Mouse (Mus musculus) intestine, embryonic 14.5 days (tissue): Measurements from ENCODE around the gene Ddx54. TPM values are rescaled to one million over a fixed set of nuclear protein-coding genes. Genes with fewer than 3 reads are reported as not detected.

ENCODE experiments used
- ATAC-seq: fragments of 200-750 bp; cut with Nextera tagmentation; replicated peaks from 2 replicates; pipeline ENCODE4 v1.8.0; 2017; ENCODE audit warnings: low read depth, moderate number of reproducible peaks, moderate TSS enrichment, moderate library complexity; ENCODE audit not compliant: low FRiP score, low TSS enrichment
- DNase-seq: peaks from one replicate; pipeline ENCODE4 v3.0.0-alpha.2; 2018; ENCODE audit warnings: low spot score
- H3K27ac ChIP-seq: fragments of 300-500 bp; sonication (generic); 2 replicates; pipeline ENCODE4 v1.5.1; 2014; ENCODE audit warnings: low read depth, mild to moderate bottlenecking, control low read depth
- H3K27me3 ChIP-seq: fragments of 300-500 bp; sonication (generic); replicated peaks from 2 replicates; pipeline ENCODE4 v1.6.1; 2014; ENCODE audit warnings: low read length, control low read depth; ENCODE audit not compliant: control insufficient read depth, insufficient read depth
- H3K36me3 ChIP-seq: fragments of 300-500 bp; sonication (generic); 2 replicates; pipeline ENCODE4 v1.6.1; 2014; ENCODE audit warnings: low read length, control low read depth; ENCODE audit not compliant: control insufficient read depth, insufficient read depth
- H3K4me1 ChIP-seq: fragments of 300-500 bp; sonication (generic); replicated peaks from 2 replicates; pipeline ENCODE4 v1.6.1; 2014; ENCODE audit warnings: low read length, control low read depth, mixed read lengths; ENCODE audit not compliant: control insufficient read depth, insufficient read depth
- H3K4me2 ChIP-seq: fragments of 300-500 bp; sonication (generic); 2 replicates; pipeline ENCODE4 v1.6.1; 2014; ENCODE audit warnings: low read length
- H3K4me3 ChIP-seq: fragments of 300-500 bp; sonication (generic); 2 replicates; pipeline ENCODE4 v1.5.1; 2014; ENCODE audit warnings: low read depth, low read length, control low read depth, mixed read lengths
- H3K9ac ChIP-seq: fragments of 300-500 bp; sonication (generic); 2 replicates; pipeline ENCODE4 v1.6.1; 2014; ENCODE audit warnings: mild to moderate bottlenecking, low read length
- H3K9me3 ChIP-seq: fragments of 300-500 bp; sonication (generic); 2 replicates; pipeline ENCODE4 v1.6.1; 2016; ENCODE audit warnings: low read length, control low read depth; ENCODE audit not compliant: control insufficient read depth
- WGBS: fragments of 180-500 bp; shearing (Covaris S2); extraction: QIAGEN DNeasy Blood & Tissue Kit; methylation state at CpG from one replicate; pipeline ENCODE4 v1.1.7; 2014; 5-methylcytosine and 5-hydroxymethylcytosine counted together
- polyA plus RNA-seq: library from polyadenylated mRNA; unstranded; fragments of >200 nt; fragmentation: Nextera tagmentation; extraction: Ambion mirVana; gene quantifications from 2 replicates; pipeline ENCODE4 v1.2.1, GENCODE M21; 2014

The Ddx54 gene
- polyA plus RNA-seq, 1 experiment from 2014 or later = 41.0 TPM

DNA sequence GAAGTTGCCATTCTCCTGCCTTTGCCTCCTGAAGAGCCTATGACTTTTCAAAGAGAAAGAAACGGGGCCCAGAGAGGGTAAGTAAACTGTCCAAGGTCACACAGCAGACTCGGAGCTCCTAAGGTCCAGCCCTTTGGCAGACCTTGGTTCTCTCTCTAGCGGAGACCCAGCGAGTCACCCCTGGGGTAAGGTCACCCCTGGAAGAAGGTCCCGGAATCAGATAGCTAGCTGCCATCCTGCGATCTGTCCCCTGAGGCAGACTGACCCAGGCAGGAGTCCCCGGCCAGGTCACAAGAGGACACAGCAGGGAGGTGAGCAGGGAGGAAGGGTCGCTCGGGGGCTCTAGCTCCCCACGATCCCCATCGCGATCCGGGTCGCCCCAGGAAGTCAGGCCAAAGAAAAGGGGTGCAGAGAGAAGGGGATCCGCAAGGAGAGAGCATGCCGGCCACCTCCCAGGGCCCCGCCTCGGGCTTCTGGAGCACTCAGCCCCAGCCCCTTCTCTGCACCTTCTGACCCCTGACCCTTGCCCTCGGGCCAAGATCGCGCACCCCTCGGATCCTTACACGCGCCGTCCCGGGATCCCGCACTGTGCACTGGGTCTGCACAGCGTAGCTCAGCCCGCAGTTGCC is 24.5 kb upstream of the Ddx54 start:
- 1% methylated on average over 26 of the region's 29 CpGs for WGBS
- Histone ChIP-seq H3K27ac (peak overlapping the region; percentile 69; the same call in 1 of the 2 replicates), H3K9me3 (no peaks in the 10 kb centered on the region), H3K36me3 (peaks cover 20% of the 10 kb centered on the region), H3K27me3 (no peaks in the 10 kb centered on the region), H3K4me1 (peaks cover 18% of the 10 kb centered on the region), H3K9ac (peak overlapping the region; percentile 77), H3K4me2 (peak overlapping the region; percentile 97), H3K4me3 (peak overlapping the region; percentile 84)
- peak; percentile 7 for ATAC-seq
- DNase-seq = no peak

DNA sequence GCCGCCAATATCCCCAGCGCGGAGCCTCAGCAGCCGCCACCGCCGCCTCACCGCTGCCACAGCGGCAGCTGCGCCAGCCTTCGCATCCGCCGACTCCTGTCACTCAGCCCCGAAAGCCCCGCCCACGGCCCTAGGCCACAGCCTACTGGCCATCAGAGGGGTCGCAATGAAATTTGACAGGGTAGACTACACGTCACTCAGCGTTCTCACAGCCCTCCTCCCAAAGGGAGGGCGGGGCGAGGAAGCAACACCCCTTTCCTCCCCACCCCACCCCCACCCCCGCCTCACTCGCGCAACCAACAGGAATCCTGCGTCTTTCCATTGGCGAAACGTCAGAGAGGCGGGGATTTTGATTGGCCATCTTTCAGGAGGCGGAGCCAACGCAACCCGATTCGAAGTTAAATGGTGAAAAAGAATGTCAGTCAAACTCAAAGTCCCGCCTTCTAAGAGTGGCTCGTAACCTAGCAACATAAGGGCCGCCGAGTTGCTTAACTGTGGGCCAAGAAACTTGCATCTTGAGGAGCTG is 23.9 kb upstream of the Ddx54 start, which contains the start of the genes Tpcn1 and Iqcd:
Tpcn1 (minus strand) TSS at position 105 of the 526 bp plus-strand sequence.
Iqcd (plus strand) TSS at position 448 of the 526 bp plus-strand sequence.
- peak within 1 kb of the TSS; percentile 84 for H3K4me3 ChIP-seq
- no peaks in the 10 kb centered on the region for H3K9me3 ChIP-seq
- peak; percentile 98 for DNase-seq
- no peaks in the 10 kb centered on the region for H3K27me3 ChIP-seq
- H3K4me2 ChIP-seq = peak within 1 kb of the TSS; percentile 97
- peak within 1 kb of the TSS; percentile 77 for H3K9ac ChIP-seq
- under 1% methylated on average over 35 of the region's 35 CpGs for WGBS
- H3K4me1 ChIP-seq = peaks cover 18% of the 10 kb centered on the region
- peaks cover 14% of the 10 kb centered on the region for H3K36me3 ChIP-seq
- peak within 1 kb of the TSS; percentile 69; the same call in 1 of the 2 replicates for H3K27ac ChIP-seq
- ATAC-seq = peak; percentile 96

DNA sequence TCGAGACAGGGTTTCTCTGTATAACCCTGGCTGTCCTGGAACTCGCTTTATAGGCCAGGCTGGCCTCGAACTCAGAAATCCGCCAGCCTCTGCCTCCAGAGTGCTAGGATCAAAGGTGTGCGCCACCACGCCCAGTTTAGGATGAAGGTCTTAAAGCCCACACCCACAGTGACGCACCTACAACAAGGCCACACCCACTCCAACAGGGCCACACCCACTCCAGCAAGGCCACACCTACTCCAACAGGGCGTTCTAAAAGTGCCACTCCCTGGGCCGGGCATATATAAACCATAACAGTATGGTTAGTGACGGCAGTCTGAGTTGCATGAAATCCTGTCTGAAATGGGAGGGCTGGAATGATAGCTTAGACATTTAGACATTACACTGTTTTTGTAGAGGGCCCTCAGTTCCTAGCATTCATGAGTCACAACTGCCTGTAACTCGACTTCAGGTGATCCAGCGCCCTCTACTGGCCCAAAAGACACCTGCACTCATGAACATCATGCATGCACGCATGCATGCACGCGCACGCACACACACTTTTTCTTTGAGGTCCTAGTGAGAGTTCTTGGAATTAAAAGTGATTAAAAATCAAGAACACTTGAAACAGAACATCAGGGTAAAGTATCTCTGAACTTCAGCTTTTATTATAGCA is 22.1 kb upstream of the Ddx54 start:
- ATAC-seq (no peak), DNase-seq (no peak)
- H3K27me3 ChIP-seq = no peaks in the 10 kb centered on the region
- H3K4me3 ChIP-seq = no peak overlapping the region
- H3K4me2 ChIP-seq = no peak overlapping the region
- no peak overlapping the region for H3K9ac ChIP-seq
- 70% methylated on average over 16 of the region's 16 CpGs for WGBS
- H3K36me3 ChIP-seq = no peaks in the 10 kb centered on the region
- no peak overlapping the region for H3K27ac ChIP-seq
- H3K9me3 ChIP-seq = no peaks in the 10 kb centered on the region
- H3K4me1 ChIP-seq = peaks cover 18% of the 10 kb centered on the region

DNA sequence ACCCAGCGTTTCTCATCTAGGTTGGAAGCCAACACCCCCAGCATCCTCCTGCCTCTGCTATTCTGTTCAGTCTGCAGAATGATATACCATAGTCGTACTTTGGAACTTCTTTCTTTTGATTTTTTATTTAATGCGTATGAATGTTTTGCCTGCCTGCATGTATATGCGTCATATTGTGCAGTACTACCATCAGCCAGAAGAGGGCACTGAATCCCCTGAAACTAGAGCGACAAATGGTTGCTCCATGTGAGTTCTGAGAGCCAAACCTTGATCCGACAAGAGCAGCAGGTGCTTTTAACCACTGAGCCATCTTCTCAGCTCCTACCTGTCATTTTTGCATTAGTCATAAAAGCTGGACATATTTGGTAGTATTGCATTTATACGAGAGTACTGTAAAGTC is 20.4 kb upstream of the Ddx54 start:
- no peak for DNase-seq

GRCm38 (mm10) chr5:120594485-120594884 is 18.1 kb upstream of the Ddx54 start:
- Histone ChIP-seq H3K36me3 (no peaks in the 10 kb centered on the region), H3K27ac (no peak overlapping the region), H3K9ac (no peak overlapping the region), H3K4me1 (no peaks in the 10 kb centered on the region), H3K4me2 (no peak overlapping the region), H3K27me3 (no peaks in the 10 kb centered on the region), H3K4me3 (no peak overlapping the region), H3K9me3 (no peaks in the 10 kb centered on the region)
- DNase-seq (no peak), ATAC-seq (no peak)
- 85% methylated on average over 6 of the region's 6 CpGs for WGBS

More for the DNA sequence above, 20.4 kb upstream of the Ddx54 start:
- Histone ChIP-seq H3K9me3 (no peaks in the 10 kb centered on the region), H3K4me3 (no peak overlapping the region), H3K9ac (no peak overlapping the region), H3K27ac (no peak overlapping the region), H3K36me3 (no peaks in the 10 kb centered on the region), H3K4me2 (no peak overlapping the region), H3K27me3 (no peaks in the 10 kb centered on the region), H3K4me1 (peaks cover 6% of the 10 kb centered on the region; the same call in 1 of the 2 replicates)
- WGBS = 65% methylated on average over 7 of the region's 7 CpGs
- no peak for ATAC-seq

DNA sequence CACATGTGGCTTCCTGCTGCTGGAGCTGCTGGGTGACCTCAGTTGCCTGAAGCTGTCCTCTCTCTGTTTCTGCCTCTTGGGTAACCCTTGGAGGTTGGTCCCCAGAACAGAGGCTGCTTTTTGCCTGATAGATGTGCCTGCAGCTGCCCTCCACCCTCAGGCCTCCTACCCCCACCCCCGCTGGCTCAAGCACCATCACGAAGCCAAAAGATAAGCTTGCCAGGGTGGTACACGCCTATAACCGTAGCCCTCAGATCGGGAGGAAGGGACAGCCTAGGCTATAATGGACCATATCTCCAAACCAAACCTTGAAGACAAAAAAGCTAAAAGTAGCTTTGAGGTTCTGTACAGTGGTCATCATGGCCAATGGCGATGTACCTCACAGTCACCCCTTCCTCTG is 12.9 kb upstream of the Ddx54 start:
- WGBS = 90% methylated on average over 6 of the region's 6 CpGs
- Histone ChIP-seq H3K4me3 (no peak overlapping the region), H3K9me3 (no peaks in the 10 kb centered on the region), H3K4me2 (no peak overlapping the region), H3K27ac (no peak overlapping the region), H3K36me3 (no peaks in the 10 kb centered on the region), H3K9ac (no peak overlapping the region), H3K4me1 (no peaks in the 10 kb centered on the region), H3K27me3 (no peaks in the 10 kb centered on the region)
- ATAC-seq (no peak), DNase-seq (no peak)

- no peak for ATAC-seq
- Histone ChIP-seq H3K9me3 (no peaks in the 10 kb centered on the region), H3K4me2 (no peak overlapping the region), H3K27me3 (no peaks in the 10 kb centered on the region), H3K27ac (no peak overlapping the region), H3K36me3 (no peaks in the 10 kb centered on the region), H3K4me1 (no peaks in the 10 kb centered on the region), H3K4me3 (no peak overlapping the region), H3K9ac (no peak overlapping the region)
- DNase-seq = no peak
- WGBS = 47% methylated on average over 11 of the region's 11 CpGs
Observed at GRCm38 (mm10) chr5:120600946-120601668, 11.4 kb upstream of the Ddx54 start.

DNA sequence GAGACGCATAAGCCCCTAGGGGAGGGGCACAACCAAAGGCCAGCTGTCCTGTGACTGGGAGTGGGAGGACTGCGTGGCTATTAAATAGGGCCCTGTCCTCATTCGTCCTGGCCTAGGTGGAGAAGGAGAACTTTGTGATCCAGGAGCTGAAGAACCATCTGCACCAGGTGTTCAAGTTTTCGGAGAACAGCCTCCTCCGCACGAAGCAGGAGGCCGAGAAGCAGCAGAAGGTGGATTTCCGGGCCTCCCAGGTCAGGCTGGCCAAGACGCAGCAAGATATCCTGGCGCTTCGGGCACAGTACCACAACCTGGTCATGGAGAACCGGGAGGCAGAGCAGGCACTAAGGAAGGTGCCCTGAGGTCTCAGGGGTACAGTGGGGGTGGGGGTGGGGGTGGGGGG is 10.3 kb upstream of the Ddx54 start:
- H3K4me1 ChIP-seq = no peaks in the 10 kb centered on the region
- 91% methylated on average over 12 of the region's 12 CpGs for WGBS
- no peaks in the 10 kb centered on the region for H3K27me3 ChIP-seq
- H3K36me3 ChIP-seq = no peaks in the 10 kb centered on the region
- no peaks in the 10 kb centered on the region for H3K9me3 ChIP-seq
- no peak for ATAC-seq
- H3K4me2 ChIP-seq = no peak overlapping the region
- H3K27ac ChIP-seq = no peak overlapping the region
- no peak overlapping the region for H3K9ac ChIP-seq
- H3K4me3 ChIP-seq = no peak overlapping the region
- no peak for DNase-seq
